ENCODE assay signal across 19 mouse cellular contexts in genomic region chr5:32723981-32724380, GRCm38 (mm10).
"Had no signal": no experiment of that assay in that cellular context is flagged by ENCODE, and none has a peak within 500 bp of the region (broad histone marks: within the 10 kb centered on the region; RNA-seq: fewer than 3 reads in every experiment).

No protein-coding gene starts in this region.

- H3K27me3 ChIP-seq: kidney, embryonic 15.5 days; lung, embryonic 15.5 days; stomach, embryonic 15.5 days had no signal

- ATAC-seq: inflammation-experienced regulatory T-cells, adult 6 months had no signal

- H3K4me2 ChIP-seq: kidney, embryonic 15.5 days; lung, embryonic 15.5 days; midbrain, embryonic 11.5 days; stomach, embryonic 15.5 days had no signal

- H3K4me1 ChIP-seq: lung, embryonic 15.5 days; stomach, embryonic 15.5 days had no signal

- H3K9me3 ChIP-seq: kidney, embryonic 15.5 days; lung, embryonic 15.5 days; megakaryocyte, embryonic 14.5 days; stomach, embryonic 15.5 days had no signal

- H3K27ac ChIP-seq: kidney, embryonic 15.5 days; liver, embryonic 14.5 days; lung, embryonic 15.5 days; stomach, embryonic 15.5 days had no signal

- DNase-seq: kidney, adult 11 months; kidney, adult 8-10 months; kidney, postnatal 10 days; kidney, postnatal 36 days; lung, postnatal 10 days; lung, postnatal 36 days; midbrain, embryonic 14.5 days; right cerebral cortex, postnatal 14 days; right cerebral cortex, postnatal 4 days; spleen, adult 18-20 months; thymus, adult 18-20 months; thymus, postnatal 36 days had no signal

- H3K9ac ChIP-seq: kidney, embryonic 15.5 days; liver, embryonic 14.5 days; lung, embryonic 15.5 days; stomach, embryonic 15.5 days had no signal

- H3K4me3 ChIP-seq: kidney, embryonic 15.5 days; lung, embryonic 15.5 days; megakaryocyte, embryonic 14.5 days; stomach, embryonic 15.5 days had no signal

- H3K36me3 ChIP-seq: kidney, embryonic 15.5 days; lung, embryonic 15.5 days; stomach, embryonic 15.5 days had no signal
